Mouse (Mus musculus): ENCODE results near the gene S100a6. TPM values are rescaled to one million over a fixed set of nuclear protein-coding genes. Genes with fewer than 3 reads are reported as not detected.

Gene S100a6
- total RNA-seq, 2 experiments from 2014 or later = 18.8 to 23.5 TPM

- DNase-seq = no peak
Observed at GRCm38 (mm10) chr3:90627807-90628206, 15.1 kb downstream of the S100a6 start.

DNA sequence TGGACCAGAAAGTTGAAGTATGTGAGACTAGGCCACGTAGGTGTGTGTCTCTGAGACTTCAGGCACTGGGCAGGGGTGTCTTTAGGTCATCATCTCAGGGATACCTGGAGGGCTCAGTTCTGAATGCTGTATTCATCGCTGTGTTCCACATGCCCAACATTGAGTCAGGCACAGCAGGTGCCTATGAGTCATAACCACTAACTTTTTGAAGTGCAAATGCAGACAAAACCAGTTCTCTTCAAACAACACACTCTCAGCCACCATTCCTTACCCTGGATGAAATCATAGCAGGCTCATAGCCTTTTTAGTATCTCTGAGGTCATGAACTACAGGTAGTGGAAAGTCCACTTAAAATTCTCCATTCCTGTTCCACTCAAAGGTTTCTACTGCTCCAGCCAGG is 16.6 kb downstream of the S100a6 start:
- DNase-seq = no peak

DNA sequence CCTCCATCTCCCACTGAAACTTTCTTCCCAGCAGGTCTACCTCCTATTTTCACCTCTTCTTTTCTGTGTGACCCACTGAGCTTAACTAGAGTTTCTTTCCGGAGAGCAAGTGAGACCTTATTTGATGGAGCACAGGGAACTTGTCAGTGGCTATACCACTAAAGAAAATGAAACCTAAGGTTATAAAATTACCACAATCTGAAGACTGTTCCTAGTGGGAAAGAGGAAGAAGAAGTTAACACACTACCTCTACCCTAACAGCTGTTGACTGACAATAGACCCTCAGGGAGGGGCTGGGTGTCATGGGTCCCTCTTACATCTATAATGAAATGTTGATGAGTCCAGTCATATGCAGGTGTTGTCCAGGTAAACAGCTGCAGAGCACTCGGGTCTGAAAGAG is 19.3 kb downstream of the S100a6 start:
- DNase-seq = no peak

- DNase-seq = no peak
Observed at GRCm38 (mm10) chr3:90638511-90639275, 26.0 kb downstream of the S100a6 start.

DNA sequence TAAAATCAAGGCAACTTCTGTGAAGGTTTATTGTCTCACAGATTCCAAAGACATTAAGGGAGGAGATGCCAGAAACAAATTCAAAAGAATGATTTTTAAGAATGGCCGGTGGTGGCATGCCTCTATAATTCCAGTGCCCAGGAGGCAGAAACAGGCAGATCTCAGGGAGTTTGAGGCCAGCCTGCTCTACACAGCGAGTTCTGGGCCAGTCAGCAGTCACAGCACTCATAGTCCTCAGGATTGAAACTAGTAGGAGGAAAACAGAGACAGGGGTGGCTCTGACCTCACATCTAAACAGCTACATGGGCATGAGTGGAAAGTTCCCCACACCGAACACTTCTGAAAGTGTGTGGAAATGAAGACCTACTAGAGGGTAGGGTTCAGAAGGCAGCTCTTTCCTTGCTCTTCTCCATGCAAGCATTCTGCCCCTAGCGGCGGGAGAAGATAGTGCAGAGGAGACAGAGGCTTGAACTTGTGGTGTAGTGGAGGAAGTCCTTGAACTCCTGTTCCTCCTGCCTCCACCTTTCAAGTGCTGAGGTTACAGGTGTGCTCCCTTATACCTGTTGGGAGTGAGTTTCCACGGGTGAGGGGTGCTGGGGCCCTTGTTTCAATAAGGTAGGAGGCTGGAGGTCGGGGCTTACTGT is 27.0 kb downstream of the S100a6 start:
- DNase-seq = no peak

DNA sequence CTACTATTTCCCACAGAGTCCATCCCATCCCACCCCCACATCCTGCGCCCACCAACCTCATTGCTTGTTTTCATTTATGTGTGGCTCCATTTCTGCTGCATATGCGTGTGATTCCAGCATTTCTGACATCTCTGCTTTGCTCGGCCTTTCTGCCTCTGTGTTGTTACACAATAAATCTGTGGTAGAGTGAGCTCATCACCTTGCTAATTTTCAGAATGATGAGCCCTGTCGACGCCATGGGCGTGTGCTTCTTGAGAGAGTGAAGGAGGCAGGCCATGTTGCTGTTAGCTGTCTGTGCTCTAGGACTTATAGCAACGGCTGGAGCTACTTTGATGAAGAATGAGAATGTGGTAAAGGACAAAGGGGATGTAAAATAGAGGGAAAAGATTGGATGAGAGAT is 28.3 kb downstream of the S100a6 start:
- DNase-seq = no peak

DNA sequence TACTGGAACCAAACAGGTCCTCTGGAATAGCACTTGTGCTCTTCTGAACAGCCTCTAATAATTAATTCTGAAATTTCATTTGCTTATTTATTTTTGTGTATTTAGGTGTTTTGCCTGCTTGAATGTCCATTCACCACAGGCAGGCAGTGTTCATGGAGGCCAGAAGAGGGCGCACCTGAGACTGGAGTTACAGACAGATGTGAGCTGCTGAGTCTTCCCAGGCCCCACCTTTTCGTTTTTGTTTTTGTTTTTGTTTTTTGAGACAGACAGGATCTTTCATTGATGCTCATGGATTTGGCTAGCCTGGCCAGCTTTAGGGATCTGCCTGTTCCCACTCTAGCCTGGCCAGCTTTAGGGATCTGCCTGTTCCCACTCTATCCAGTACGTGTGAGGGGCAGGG is 31.5 kb downstream of the S100a6 start:
- DNase-seq = peak in 1 of 2 experiments; percentile 16

DNA sequence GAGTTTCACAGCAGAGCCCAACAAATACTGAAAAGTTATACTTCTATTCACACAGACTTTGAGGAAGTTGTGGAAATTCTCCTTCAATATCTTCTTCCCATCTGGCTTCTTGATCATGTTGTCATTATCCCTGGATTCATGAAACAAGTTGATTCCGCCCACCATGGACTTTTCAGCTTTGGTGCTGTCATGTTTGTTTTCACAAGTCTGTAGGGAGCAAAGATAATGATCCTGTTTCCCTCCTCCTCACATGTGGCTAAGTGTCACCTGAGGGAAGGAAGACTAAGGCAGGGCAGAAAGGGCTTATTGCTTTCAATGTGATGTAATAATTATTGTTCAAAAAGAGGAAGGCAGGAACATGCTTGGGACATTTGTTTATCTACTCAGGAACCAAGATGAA is 34.6 kb downstream of the S100a6 start:
- DNase-seq = no peak

- no peak for DNase-seq
Observed at GRCm38 (mm10) chr3:90648981-90649380, 36.3 kb downstream of the S100a6 start.

- no peak for DNase-seq
Observed at GRCm38 (mm10) chr3:90649832-90650231, 37.1 kb downstream of the S100a6 start.

GRCm38 (mm10) chr3:90652878-90653508 is 40.3 kb downstream of the S100a6 start:
- peak; percentile 66 to 75 for DNase-seq

DNA sequence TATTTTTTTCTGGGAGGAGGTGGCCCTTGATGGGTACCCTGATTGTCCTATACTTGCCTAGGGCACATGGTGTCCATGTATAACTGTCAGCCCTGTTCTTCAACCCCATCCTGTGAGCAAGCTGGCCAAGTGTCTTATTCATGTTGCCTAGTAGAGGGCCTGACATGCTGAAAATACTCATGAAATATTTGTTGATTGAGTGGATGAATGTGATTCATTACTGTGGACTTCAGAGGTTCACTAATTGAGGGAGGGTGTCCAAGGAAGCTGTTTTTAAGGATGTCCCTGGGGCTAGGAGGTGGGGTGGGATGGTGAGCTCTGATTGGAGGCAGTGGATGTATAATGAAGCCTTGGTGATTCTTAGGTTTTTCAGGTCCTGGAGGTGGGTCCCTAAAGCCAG is 41.0 kb downstream of the S100a6 start, which contains the start of gene S100a7a:
Gene S100a7a, plus strand, starts transcription at position 301 of the 400 bp plus-strand sequence.
- no peak for DNase-seq

GRCm38 (mm10) chr3:90657405-90657804 is 44.7 kb downstream of the S100a6 start:
- DNase-seq = no peak

GRCm38 (mm10) chr3:90659364-90660044 is 46.8 kb downstream of the S100a6 start:
- no peak for DNase-seq

DNA sequence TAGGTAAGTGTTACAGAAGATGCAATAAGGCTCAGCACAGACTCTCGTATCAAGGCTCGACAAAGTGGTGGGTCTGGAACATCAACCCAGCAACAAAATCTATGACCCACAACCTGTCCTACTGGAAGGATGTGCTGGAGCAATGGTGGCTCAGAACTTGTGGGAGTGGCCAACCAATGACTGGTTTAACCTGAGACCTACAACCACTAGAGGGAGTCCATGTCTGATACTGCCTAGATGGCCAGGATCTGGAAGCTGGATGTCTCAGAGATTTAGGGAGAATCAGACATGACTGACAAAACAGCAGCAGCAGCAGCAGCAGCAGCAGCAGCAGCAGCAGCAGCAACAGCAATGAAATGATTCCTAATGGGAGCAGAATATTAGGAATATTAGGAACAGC is 51.5 kb downstream of the S100a6 start:
- no peak for DNase-seq

DNA sequence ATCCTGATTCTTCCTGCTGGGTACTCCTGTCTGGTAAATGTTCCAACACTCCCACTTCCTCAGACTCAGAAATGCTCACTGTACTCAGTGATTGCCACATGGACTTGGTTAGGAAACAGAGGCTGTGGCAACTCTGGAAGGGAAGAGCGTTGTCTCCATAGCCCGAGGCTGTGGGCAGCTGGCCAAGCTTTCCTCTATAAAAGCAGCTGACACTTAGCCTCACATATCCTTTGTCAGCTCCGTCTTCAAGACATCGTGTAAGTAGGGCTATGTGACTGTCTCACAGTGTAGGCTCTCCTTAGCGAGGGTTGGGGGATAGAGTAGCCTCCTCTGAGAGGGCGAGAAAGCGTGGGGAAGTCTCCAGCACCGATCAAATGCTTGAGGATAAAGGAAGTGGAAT is 56.2 kb downstream of the S100a6 start, which contains the start of gene S100a8:
Gene S100a8, plus strand, starts transcription at position 133 of the 400 bp plus-strand sequence.
- no peak for DNase-seq

Other genes with a start within 250 kb of the S100a6 start
- gene Slc27a3, start 222.9 kb upstream of the S100a6 start, total RNA-seq (2021) = 10 to 100 TPM; 13.9 to 25.2 TPM
- gene Ints3, start 179.3 kb upstream of the S100a6 start, total RNA-seq (2021) = 10 to 100 TPM; 78.2 to 80.4 TPM
- 1 to 10 TPM; 4.6 to 6.1 TPM for gene Npr1, start 147.0 kb upstream of the S100a6 start, total RNA-seq (2021)
- 10 to 100 TPM; 83.0 to 83.8 TPM for gene Ilf2, start 136.8 kb upstream of the S100a6 start, total RNA-seq (2021)
- gene Snapin, start 121.8 kb upstream of the S100a6 start, total RNA-seq (2021) = 10 to 100 TPM; 49.8 to 50.8 TPM
- 100 to 1,000 TPM; 145 to 152 TPM for gene Chtop, start 103.4 kb upstream of the S100a6 start, total RNA-seq (2021)
- 10 to 100 TPM; 95.5 to 98.7 TPM for gene S100a1, start 98.5 kb upstream of the S100a6 start, total RNA-seq (2021)
- 10 to 100 TPM; 21.1 to 26.4 TPM for gene S100a13, start 98.4 kb upstream of the S100a6 start, total RNA-seq (2021)
- under 1 TPM; 0.53 to 0.67 TPM for gene S100a14, start 86.0 kb upstream of the S100a6 start, total RNA-seq (2021)
- gene S100a16, start 75.6 kb upstream of the S100a6 start, total RNA-seq (2021) = 10 to 100 TPM; 82.5 to 96.2 TPM
- gene S100a3, start 52.3 kb upstream of the S100a6 start, total RNA-seq (2021) = 1 to 10 TPM; 1.1 to 1.4 TPM
- gene S100a2, start 22.6 kb upstream of the S100a6 start, total RNA-seq (2021) = not detected
- gene Gm42674, start 11.0 kb upstream of the S100a6 start, total RNA-seq (2021) = not detected
- gene S100a4, start 9.1 kb upstream of the S100a6 start, total RNA-seq (2021) = 1 to 10 TPM; 2.7 to 3.8 TPM
- not detected for gene S100a5, start 4.4 kb upstream of the S100a6 start, total RNA-seq (2021)
- under 1 TPM; 0.61 to 0.62 TPM for gene S100a7a, start 41.1 kb downstream of the S100a6 start, total RNA-seq (2021)
- gene S100a8, start 56.1 kb downstream of the S100a6 start, total RNA-seq (2021) = under 1 TPM in 1 of 2 experiments, not detected in 1; 0.91 TPM
- under 1 TPM in 1 of 2 experiments, not detected in 1; 0.86 TPM for gene S100a9, start 82.8 kb downstream of the S100a6 start, total RNA-seq (2021)
- not detected for gene Pglyrp4, start 114.0 kb downstream of the S100a6 start, total RNA-seq (2021)
- not detected for gene Gm5849, start 165.0 kb downstream of the S100a6 start, total RNA-seq (2021)

All from layer of hippocampus, postnatal 36 days (tissue).